Mouse (Mus musculus) spleen, adult 2 months (tissue): ENCODE data around the gene Adcy2. TPM values are rescaled to one million over a fixed set of nuclear protein-coding genes. Genes with fewer than 3 reads are reported as not detected.

Experiments
- DNase-seq, 2 experiments: peaks; one replicate each; pipeline versions ENCODE4 v3.0.0 to v3.0.0-alpha.2; 2012 to 2021; ENCODE audit warnings: low spot score in 2 of 2, low read depth in 1 of 2
- H3K27ac ChIP-seq: fragments of 200-500 bp; 2 replicates; pipeline ENCODE4 v1.5.1; 2012; ENCODE audit warnings: low read length, inconsistent platforms; ENCODE audit not compliant: insufficient read depth
- H3K27me3 ChIP-seq: fragments of 200-500 bp; 2 replicates; pipeline ENCODE4 v1.6.1; 2012; ENCODE audit warnings: mild to moderate bottlenecking, moderate library complexity, low read length, inconsistent platforms; ENCODE audit not compliant: control insufficient read depth, insufficient read depth
- H3K36me3 ChIP-seq: fragments of 200-500 bp; 2 replicates; pipeline ENCODE4 v1.6.1; 2012; ENCODE audit warnings: mild to moderate bottlenecking, low read length, inconsistent platforms; ENCODE audit not compliant: control insufficient read depth, insufficient read depth
- H3K4me1 ChIP-seq: fragments of 200-500 bp; 2 replicates; pipeline ENCODE4 v1.6.1; 2011; ENCODE audit warnings: inconsistent platforms; ENCODE audit not compliant: control insufficient read depth, insufficient read depth, insufficient read length
- H3K4me3 ChIP-seq: fragments of 200-500 bp; 2 replicates; pipeline ENCODE4 v1.5.1; 2011; ENCODE audit warnings: mild to moderate bottlenecking, inconsistent platforms; ENCODE audit not compliant: insufficient read depth, insufficient read length; ENCODE audit errors: extremely low read depth
- CTCF ChIP-seq: fragments of 200-500 bp; IDR thresholded peaks from 2 replicates; pipeline ENCODE4 v1.5.1; 2011; ENCODE audit warnings: mild to moderate bottlenecking, inconsistent platforms; ENCODE audit not compliant: insufficient read depth, insufficient read length, insufficient replicate concordance; ENCODE audit errors: extremely low read depth
- POLR2A ChIP-seq: fragments of 200-500 bp; IDR thresholded peaks from 2 replicates; pipeline ENCODE4 v1.6.1; 2011; ENCODE audit warnings: low read depth, low read length, inconsistent platforms
- WGBS: fragments of 180-500 bp; shearing (Covaris S2); methylation state at CpG from one replicate; pipeline ENCODE4 v1.1.7; 2018; 5-methylcytosine and 5-hydroxymethylcytosine counted together
- polyA plus RNA-seq: library from polyadenylated mRNA; depleted of rRNA; stranded (reverse); fragments of >200 nt; gene quantifications from 2 replicates; pipeline ENCODE4 v1.2.3, GENCODE M21; 2012

Gene Adcy2
- polyA plus RNA-seq, 1 experiment, result 0.25 TPM

GRCm38 (mm10) chr13:68572966-68573913 lies 426.1 kb downstream of the Adcy2 start:
- H3K4me3 ChIP-seq, result no peak overlapping the region
- DNase-seq, result no peak
- H3K27ac ChIP-seq, result no peak overlapping the region
- TF ChIP-seq CTCF, result no peak
- no peak for TF ChIP-seq POLR2A
- WGBS, result 89% methylated on average over 10 of the region's 10 CpGs
- H3K4me1 ChIP-seq, result no peaks in the 10 kb centered on the region
- H3K27me3 ChIP-seq, result no peaks in the 10 kb centered on the region
- peaks cover 20% of the 10 kb centered on the region for H3K36me3 ChIP-seq

GRCm38 (mm10) chr13:68572247-68572646 lies 427.1 kb downstream of the Adcy2 start:
- Histone ChIP-seq H3K4me1 (no peaks in the 10 kb centered on the region), H3K27ac (no peak overlapping the region), H3K36me3 (peaks cover 18% of the 10 kb centered on the region), H3K4me3 (no peak overlapping the region), H3K27me3 (no peaks in the 10 kb centered on the region)
- TF ChIP-seq CTCF, result no peak
- no peak for TF ChIP-seq POLR2A
- WGBS, result 77% methylated on average over 19 of the region's 19 CpGs
- no peak for DNase-seq
